Mouse (Mus musculus) liver, embryonic 11.5 days (tissue): ENCODE data around the gene Cttnbp2nl. TPM values are rescaled to one million over a fixed set of nuclear protein-coding genes. Genes with fewer than 3 reads are reported as not detected.

Experiments
- polyA plus RNA-seq: library from polyadenylated mRNA; unstranded; fragments of >200 nt; fragmentation: Nextera tagmentation; extraction: Ambion mirVana; gene quantifications from 2 replicates; pipeline ENCODE4 v1.2.1, GENCODE M21; 2014

The Cttnbp2nl gene
- polyA plus RNA-seq, 1 experiment from 2014 or later, result 12.1 TPM

Other genes starting within 250 kb of the Cttnbp2nl start
- gene Mov10, start 234.6 kb downstream of the Cttnbp2nl start, polyA plus RNA-seq, result 36.0 and 37.7 TPM in 2 replicates
- 22.5 and 25.6 TPM in 2 replicates for gene St7l, start 189.1 kb downstream of the Cttnbp2nl start, polyA plus RNA-seq
- gene Capza1, start 188.6 kb downstream of the Cttnbp2nl start, polyA plus RNA-seq, result 169 and 209 TPM in 2 replicates
- gene Wnt2b, start 91.2 kb downstream of the Cttnbp2nl start, polyA plus RNA-seq, result 0.52 and 0.73 TPM in 2 replicates
- not detected in 2 replicates for gene 4930564D02Rik, start 13.7 kb upstream of the Cttnbp2nl start, polyA plus RNA-seq